Mouse (Mus musculus): ENCODE measurements at regions not wholly inside any gene's neighbourhood (a gene's known extent, or its start where the extent isn't known, plus 50 kb on each side); places are given as distances from the start of the nearest gene placed in this dataset.
A peak's percentile ranks its signal among the peaks of the same experiment; 100 is the strongest.

- peak; percentile 53 for TF ChIP-seq CTCF (IDR thresholded peaks at IDR 0.05)
- TF ChIP-seq EP300 (IDR thresholded peaks at IDR 0.05) = no peak
Observed at GRCm38 (mm10) chr16:77166722-77167121, 153.2 kb downstream of the Usp25 start.
